Mouse (Mus musculus) gastrocnemius, postnatal 25 days (tissue): ENCODE data around the gene Prss37. TPM values are rescaled to one million over a fixed set of nuclear protein-coding genes. Genes with fewer than 3 reads are reported as not detected.

Experiments used
- DNase-seq: peaks from one replicate; pipeline ENCODE4 v3.0.0; 2022
- long read RNA-seq, 2 experiments: library from polyadenylated mRNA; stranded (forward); transcript quantifications; one replicate each; pipeline ENCODE4 v2.0.0; 2021
- total RNA-seq, 2 experiments: library from RNA; stranded (reverse); gene quantifications; 1 replicate in 1 of 2; 2 replicates in 1 of 2; pipeline ENCODE4 v1.2.3; 2021

Gene Prss37
- total RNA-seq, result not detected
- long read RNA-seq, experiment 1, result 0 reads
- long read RNA-seq, experiment 2, result 0 reads

GRCm38 (mm10) chr6:40519408-40519807 lies at the start of gene Prss37:
Gene Prss37, minus strand, starts transcription at chr6:40519508.
- no peak for DNase-seq

DNA sequence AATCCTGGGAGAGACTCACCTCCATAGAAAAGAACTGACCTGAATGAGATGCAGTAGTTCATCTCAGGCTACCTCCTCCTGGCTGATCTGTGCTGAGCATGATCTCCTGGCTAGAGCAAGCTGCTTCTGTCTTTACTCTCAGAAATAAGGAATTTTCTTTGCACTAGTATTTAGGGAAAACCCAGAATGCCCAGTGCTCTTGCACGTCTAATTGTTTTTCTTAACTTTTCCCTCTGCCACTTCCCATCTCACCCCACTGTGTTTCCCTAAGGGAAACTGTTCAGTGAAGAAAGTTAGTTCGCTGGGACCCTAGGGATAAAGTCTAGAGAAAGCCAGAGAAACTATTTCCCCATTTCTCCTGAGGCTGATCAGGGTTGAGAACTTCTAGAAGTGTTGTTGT lies 35.6 kb upstream of the Prss37 start, which contains the start of gene Olfr461:
Olfr461 (minus strand) TSS at position 101 of the 400 bp plus-strand sequence.
- no peak for DNase-seq

DNA sequence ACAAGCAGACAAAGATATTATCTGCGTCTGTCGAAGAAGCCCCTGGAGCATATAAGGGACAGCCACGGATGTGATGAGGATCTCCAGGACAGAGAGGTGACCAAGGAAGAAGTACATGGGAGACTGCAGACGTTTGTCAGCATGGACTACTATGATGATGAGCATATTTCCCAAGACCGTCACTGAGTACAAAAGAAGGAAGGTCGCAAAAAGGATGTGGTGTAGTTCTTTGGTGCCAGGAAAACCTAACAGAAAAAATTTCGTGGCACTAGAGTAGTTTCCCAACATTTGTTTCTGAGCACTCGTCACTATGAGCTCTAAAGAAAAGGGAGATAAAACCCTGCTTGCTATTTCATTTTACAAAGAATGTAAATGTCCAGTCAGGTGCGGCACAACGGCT lies 25.4 kb upstream of the Prss37 start:
- no peak for DNase-seq

DNA sequence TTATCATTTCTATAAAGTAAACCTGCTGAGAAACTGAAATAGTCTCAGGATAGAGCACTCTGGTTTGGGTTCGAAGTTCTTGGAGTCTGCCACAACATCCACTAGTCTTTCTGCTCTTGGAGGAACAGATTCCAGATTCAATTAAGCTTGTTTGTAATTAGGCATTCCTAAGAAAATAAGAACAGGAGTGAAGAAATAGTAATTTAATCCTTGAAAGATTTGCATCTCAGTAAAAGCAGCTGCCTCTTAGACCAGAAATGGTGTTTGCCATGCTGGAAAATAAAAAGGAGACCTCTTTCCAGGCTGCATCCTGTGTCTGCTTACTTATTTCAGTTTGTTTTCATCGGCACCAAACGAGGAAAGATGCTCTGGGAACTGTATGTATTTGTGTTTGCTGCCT lies 26.1 kb downstream of the Prss37 start, which contains the start of gene Tas2r108:
Tas2r108 (plus strand) TSS at position 301 of the 400 bp plus-strand sequence.
- no peak for DNase-seq

- no peak for DNase-seq
Observed at GRCm38 (mm10) chr6:40490933-40491332, 28.4 kb downstream of the Prss37 start, which contains the start of gene Tas2r137. Gene Tas2r137, plus strand, starts transcription at chr6:40491233.

DNA sequence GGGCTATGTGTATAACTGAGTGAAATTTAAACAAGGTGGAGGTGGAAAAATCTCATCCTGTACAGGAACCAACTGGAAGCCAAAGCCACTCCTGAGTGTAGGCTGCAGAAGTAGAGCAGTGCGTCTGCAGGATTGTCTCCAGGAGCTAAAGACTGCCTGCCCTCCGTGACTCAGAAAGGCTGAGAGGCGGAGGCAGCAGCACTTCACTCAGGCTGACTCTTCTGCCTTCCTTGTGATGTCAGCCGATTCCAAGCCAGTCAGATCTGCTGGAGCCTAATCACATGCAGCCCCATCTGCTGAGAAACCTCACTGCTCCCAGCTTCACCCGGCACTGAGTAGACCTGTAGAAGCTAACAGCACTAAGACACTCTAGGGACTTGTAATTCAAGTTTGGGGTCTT lies 37.0 kb downstream of the Prss37 start:
- DNase-seq, result no peak

- no peak for DNase-seq
Observed at GRCm38 (mm10) chr6:40479705-40480104, 39.6 kb downstream of the Prss37 start.

DNA sequence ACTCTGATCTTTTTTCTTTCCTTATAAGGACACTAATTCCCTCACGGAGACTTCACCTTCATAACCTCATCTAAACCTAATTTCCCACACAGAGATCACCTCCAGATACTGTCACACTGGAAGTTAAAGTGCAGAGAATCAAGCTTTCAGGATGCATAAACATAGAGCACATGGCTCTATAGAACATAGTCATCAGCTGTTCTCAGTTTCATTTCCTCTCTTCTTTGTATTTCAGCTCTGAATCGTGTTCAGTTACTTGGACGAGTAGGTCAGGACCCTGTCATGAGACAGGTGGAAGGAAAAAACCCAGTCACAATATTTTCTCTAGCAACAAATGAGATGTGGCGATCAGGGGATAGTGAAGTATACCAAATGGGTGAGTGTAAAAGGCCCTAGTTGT lies 43.2 kb downstream of the Prss37 start:
- no peak for DNase-seq

- no peak for DNase-seq
Observed at GRCm38 (mm10) chr6:40471720-40472010, 47.6 kb downstream of the Prss37 start.

DNA sequence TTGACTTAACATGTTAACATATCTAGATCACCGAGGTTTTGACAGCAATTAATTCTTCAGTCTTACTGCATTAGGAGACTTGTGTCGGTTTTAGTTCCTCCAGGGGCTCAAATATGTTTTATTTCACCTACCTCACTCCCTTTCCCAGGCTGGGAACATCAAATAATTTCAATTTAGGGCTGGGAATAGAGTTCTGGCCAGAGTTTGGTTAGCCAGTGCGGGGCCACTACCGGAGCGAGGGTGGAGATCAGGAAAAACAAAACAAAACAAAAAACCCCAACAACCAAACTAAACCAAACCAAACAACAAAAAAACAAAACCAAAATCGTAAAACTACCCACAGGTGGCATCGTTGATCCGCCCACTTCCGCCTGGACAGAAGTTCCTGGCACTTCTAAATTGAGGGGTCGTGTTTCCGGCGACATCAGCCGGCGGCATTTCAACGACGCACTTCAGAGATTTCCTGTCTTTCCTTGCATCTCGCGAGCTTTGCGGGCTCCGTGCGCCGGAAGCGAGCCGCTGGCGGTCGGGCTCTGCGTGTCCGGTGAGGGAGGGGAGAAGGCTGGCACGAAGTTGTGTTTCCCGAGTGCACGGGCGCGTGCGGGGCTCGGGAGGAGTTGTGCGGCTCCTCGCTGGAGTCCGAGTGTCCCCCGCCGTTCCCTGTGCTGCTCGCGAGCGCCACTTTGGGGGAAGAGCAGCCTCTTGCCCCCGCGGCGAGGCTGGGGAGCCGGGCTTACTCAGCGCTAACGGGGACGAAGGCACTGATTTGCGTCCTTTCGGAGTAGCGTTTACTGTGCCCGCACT lies 48.2 kb downstream of the Prss37 start, which contains the start of gene Ssbp1:
Ssbp1 (plus strand) TSS at position 437 of the 804 bp plus-strand sequence.
- DNase-seq, result peak; percentile 89

GRCm38 (mm10) chr6:40465710-40466109 lies 53.6 kb downstream of the Prss37 start:
- no peak for DNase-seq

Other genes with a start within 250 kb of the Prss37 start
- 1 to 10 TPM; 7.3 to 7.8 TPM for gene Agk, start 194.3 kb downstream of the Prss37 start, total RNA-seq
- gene E330009J07Rik, start 83.4 kb downstream of the Prss37 start, total RNA-seq, result 1 to 10 TPM; 1.0 to 2.1 TPM
- not detected for gene Wee2, start 80.4 kb downstream of the Prss37 start, total RNA-seq
- 10 to 100 TPM; 25.1 to 25.2 TPM for gene Ssbp1, start 48.2 kb downstream of the Prss37 start, total RNA-seq
- gene Tas2r137, start 28.3 kb downstream of the Prss37 start, total RNA-seq, result not detected
- not detected for gene Tas2r108, start 26.0 kb downstream of the Prss37 start, total RNA-seq
- not detected for gene Olfr461, start 35.5 kb upstream of the Prss37 start, total RNA-seq
- gene Olfr460, start 50.0 kb upstream of the Prss37 start, total RNA-seq, result not detected
- gene Clec5a, start 66.3 kb upstream of the Prss37 start, total RNA-seq, result under 1 TPM; 0.23 to 0.24 TPM
- gene Tas2r138, start 93.8 kb upstream of the Prss37 start, total RNA-seq, result not detected
- 1 to 10 TPM in 1 of 2 experiments, under 1 TPM in 1; 0.64 to 1.4 TPM for gene Mgam, start 109.3 kb upstream of the Prss37 start, total RNA-seq